Comparison of ENCODE assay signal across 7 mouse cellular contexts in genomic region chr10:80295618-80296425, GRCm38 (mm10). TPM values are rescaled to one million over a fixed set of nuclear protein-coding genes. Genes with fewer than 3 reads are reported as not detected.
DNase-seq lines count a peak whose midpoint lies in the region; ATAC-seq and TF ChIP-seq lines count a peak whose summit lies in the region.

Apc2 (plus strand) TSS chr10:80295977.

- peaks cover 46% of the 10 kb centered on the region for H3K27me3 ChIP-seq in embryonic facial prominence, embryonic 10.5 days (replicated peaks; ENCODE audit: low read depth, poor library complexity, severe bottlenecking)
- peaks cover 29% of the 10 kb centered on the region for H3K27me3 ChIP-seq in intestine, postnatal 0 days (replicated peaks; ENCODE audit: control insufficient read depth, insufficient read depth, low read length)
- H3K27me3 ChIP-seq in midbrain, embryonic 10.5 days (ENCODE audit: low read depth, poor library complexity, severe bottlenecking), result peaks cover 42% of the 10 kb centered on the region

- peaks cover 24% of the 10 kb centered on the region for H3K36me3 ChIP-seq in embryonic facial prominence, embryonic 10.5 days (replicated peaks)
- H3K36me3 ChIP-seq in intestine, postnatal 0 days (ENCODE audit: control insufficient read depth, insufficient read depth), result peaks cover 17% of the 10 kb centered on the region; the same call in 1 of the 2 replicates
- peaks cover 23% of the 10 kb centered on the region for H3K36me3 ChIP-seq in midbrain, embryonic 10.5 days

- DNase-seq in adrenal gland, postnatal 10 days, result peak; percentile 76
- peak; percentile 82 for DNase-seq in embryonic facial prominence, embryonic 10.5 days (ENCODE audit: low spot score)
- DNase-seq in left cerebral cortex, postnatal 36 days (ENCODE audit: low spot score in 2 of 2), result peak; percentile 81
- peak; percentile 89 for DNase-seq in midbrain, embryonic 10.5 days (ENCODE audit: low spot score)
- peak; percentile 87 for DNase-seq in right cerebral cortex, postnatal 4 days

- ATAC-seq in granulocyte monocyte progenitor cell, adult 5-6 weeks (replicated peaks; ENCODE audit: poor library complexity, severe bottlenecking), result peak; percentile 40
- ATAC-seq in intestine, postnatal 0 days, result peak; percentile 25; the same call in 1 of the 2 replicates

- peak within 1 kb of the TSS; percentile 42 for H3K27ac ChIP-seq in embryonic facial prominence, embryonic 10.5 days (replicated peaks)
- no peak within 1 kb of the TSS for H3K27ac ChIP-seq in intestine, postnatal 0 days (ENCODE audit: low read depth, low read length)
- peak within 1 kb of the TSS; percentile 97 for H3K27ac ChIP-seq in midbrain, embryonic 10.5 days (replicated peaks)

- H3K4me1 ChIP-seq in embryonic facial prominence, embryonic 10.5 days, result peaks cover 80% of the 10 kb centered on the region
- no peaks in the 10 kb centered on the region for H3K4me1 ChIP-seq in intestine, postnatal 0 days (replicated peaks; ENCODE audit: control insufficient read depth, insufficient read depth, low read length)
- peaks cover 85% of the 10 kb centered on the region for H3K4me1 ChIP-seq in midbrain, embryonic 10.5 days

- under 1% methylated on average over 26 of the region's 26 CpGs for WGBS in embryonic facial prominence, embryonic 10.5 days
- WGBS in intestine, postnatal 0 days, result 2% methylated on average over 25 of the region's 26 CpGs
- under 1% methylated on average over 26 of the region's 26 CpGs for WGBS in midbrain, embryonic 10.5 days

- intact Hi-C loops in left cerebral cortex, postnatal 36 days (cut with DNase I), result no loop called here

- H3K4me2 ChIP-seq in intestine, postnatal 0 days (replicated peaks; ENCODE audit: low read depth), result peak within 1 kb of the TSS; percentile 68

- peak within 1 kb of the TSS; percentile 22; the same call in 1 of the 2 replicates for H3K9ac ChIP-seq in intestine, postnatal 0 days (ENCODE audit: low read depth, low read length)

- H3K4me3 ChIP-seq in embryonic facial prominence, embryonic 10.5 days, result peak within 1 kb of the TSS; percentile 98
- H3K4me3 ChIP-seq in intestine, postnatal 0 days (ENCODE audit: low read depth, low read length), result peak within 1 kb of the TSS; percentile 33
- H3K4me3 ChIP-seq in midbrain, embryonic 10.5 days, result peak within 1 kb of the TSS; percentile 95

- H3K9me3 ChIP-seq in embryonic facial prominence, embryonic 10.5 days, result no peaks in the 10 kb centered on the region
- no peaks in the 10 kb centered on the region for H3K9me3 ChIP-seq in intestine, postnatal 0 days (ENCODE audit: control insufficient read depth)
- H3K9me3 ChIP-seq in midbrain, embryonic 10.5 days (replicated peaks), result no peaks in the 10 kb centered on the region

- peak; percentile 82 for TF ChIP-seq CTCF in intestine, postnatal 0 days (IDR thresholded peaks at IDR 0.05; ENCODE audit: low read depth)

RNA-seq across cellular contexts. Expression of gene Apc2, which starts in this region (rescaled TPM):
- total RNA-seq in adrenal gland, postnatal 10 days (2021), result 1 to 10 TPM; 2.7 to 5.6 TPM
- 11.8 and 12.6 TPM in 2 replicates for polyA plus RNA-seq in embryonic facial prominence, embryonic 10.5 days (2016; fragmentation: Nextera tagmentation; extraction: Ambion mirVana)
- total RNA-seq in granulocyte monocyte progenitor cell, adult 5-6 weeks (2014; fragmentation: Nextera tagmentation), result not detected in 2 replicates
- not detected in 2 replicates for total RNA-seq in granulocyte monocyte progenitor cell, adult 5-6 weeks (2017)
- 1.1 and 1.6 TPM in 2 replicates for polyA plus RNA-seq in intestine, postnatal 0 days (2015; fragmentation: Nextera tagmentation; extraction: Ambion mirVana)
- 100 to 1,000 TPM; 105 to 116 TPM for total RNA-seq in left cerebral cortex, postnatal 36 days (2021)
- 28.3 and 61.6 TPM in 2 replicates for polyA plus RNA-seq in midbrain, embryonic 10.5 days (2016; fragmentation: Nextera tagmentation; extraction: Ambion mirVana)

Comparison
In these comparisons a context has a peak if more than half of its experiments do, and no peak if none do; other contexts are left out.
1. RNA of gene Apc2 (total RNA-seq): 105 to 116 TPM in left cerebral cortex, postnatal 36 days; 2.7 to 5.6 TPM in adrenal gland, postnatal 10 days and not detected in granulocyte monocyte progenitor cell, adult 5-6 weeks; every median in the first group is over 10 times any median in the second.
2. Peak in ATAC-seq in granulocyte monocyte progenitor cell, adult 5-6 weeks; RNA of the gene not detected or under 1 TPM.
3. H3K4me3 ChIP-seq: peak in every context shown above with its lines; median percentile 98 in embryonic facial prominence, embryonic 10.5 days; 95 in midbrain, embryonic 10.5 days; 33 in intestine, postnatal 0 days.
4. Peak in every context shown above with its lines, with median percentiles within 50 percentile points of each other: DNase-seq.